Mouse (Mus musculus) kidney, embryonic 15.5 days (tissue): ENCODE measurements around the gene Tex13c1. TPM values are rescaled to one million over a fixed set of nuclear protein-coding genes. Genes with fewer than 3 reads are reported as not detected.

Experiments used
- ATAC-seq: fragments of 200-750 bp; cut with Nextera tagmentation; replicated peaks from 2 replicates; pipeline ENCODE4 v1.8.0; 2017; ENCODE audit warnings: moderate TSS enrichment; ENCODE audit not compliant: low FRiP score
- H3K27ac ChIP-seq: fragments of 300-500 bp; sonication (generic); 2 replicates; pipeline ENCODE4 v1.5.1; 2015; ENCODE audit warnings: mild to moderate bottlenecking, inconsistent platforms
- H3K27me3 ChIP-seq: fragments of 300-500 bp; sonication (generic); 2 replicates; pipeline ENCODE4 v1.6.1; 2015; ENCODE audit warnings: inconsistent platforms
- H3K36me3 ChIP-seq: fragments of 300-500 bp; sonication (generic); 2 replicates; pipeline ENCODE4 v1.6.1; 2015; ENCODE audit warnings: inconsistent platforms
- H3K4me1 ChIP-seq: fragments of 300-500 bp; sonication (generic); 2 replicates; pipeline ENCODE4 v1.6.1; 2015; ENCODE audit warnings: inconsistent platforms
- H3K4me2 ChIP-seq: fragments of 300-500 bp; sonication (generic); 2 replicates; pipeline ENCODE4 v1.6.1; 2015; ENCODE audit warnings: moderate library complexity, mild to moderate bottlenecking, inconsistent platforms
- H3K4me3 ChIP-seq: fragments of 300-500 bp; sonication (generic); replicated peaks from 2 replicates; pipeline ENCODE4 v1.5.1; 2015; ENCODE audit warnings: mild to moderate bottlenecking, inconsistent platforms
- H3K9ac ChIP-seq: fragments of 300-500 bp; sonication (generic); 2 replicates; pipeline ENCODE4 v1.6.1; 2015; ENCODE audit warnings: mild to moderate bottlenecking, inconsistent platforms
- H3K9me3 ChIP-seq: fragments of 300-500 bp; sonication (generic); replicated peaks from 2 replicates; pipeline ENCODE4 v1.6.1; 2016; ENCODE audit warnings: inconsistent platforms
- WGBS: fragments of 180-500 bp; shearing (Covaris S2); methylation state at CpG from one replicate; pipeline ENCODE4 v1.1.7; 2015; ENCODE audit warnings: mixed read lengths; 5-methylcytosine and 5-hydroxymethylcytosine counted together
- polyA plus RNA-seq: library from polyadenylated mRNA; unstranded; fragments of >200 nt; fragmentation: Nextera tagmentation; extraction: Ambion mirVana; gene quantifications from 2 replicates; pipeline ENCODE4 v1.2.1, GENCODE M21; 2015

The Tex13c1 gene
- polyA plus RNA-seq: not detected in 2 replicates

DNA sequence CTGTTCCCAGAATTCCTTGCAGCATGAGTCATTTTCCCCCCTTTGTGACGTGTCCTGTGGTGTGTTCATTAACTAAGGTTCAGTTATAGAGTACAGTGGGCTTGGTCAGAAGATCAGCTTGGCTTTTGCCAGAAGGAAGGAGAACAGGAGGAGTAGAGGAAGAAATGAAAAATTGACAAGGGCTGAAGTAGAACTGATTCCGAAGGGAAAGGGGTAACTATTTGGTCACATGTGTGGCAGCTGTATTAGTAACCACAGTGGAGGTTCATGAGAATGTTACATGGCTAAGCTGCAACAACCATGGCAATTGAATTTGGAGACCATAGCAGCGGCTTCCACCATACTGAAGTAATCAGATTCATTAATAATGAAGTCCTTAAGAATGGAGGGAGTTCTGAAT lies at the start of gene Tex13c1:
Gene Tex13c1 (plus strand): TSS at position 301 of the 400 bp plus-strand sequence.
- 77% methylated on average over 3 of the region's 3 CpGs for WGBS
- no peak within 1 kb of the TSS for H3K4me2 ChIP-seq
- no peak within 1 kb of the TSS for H3K27ac ChIP-seq
- no peak for ATAC-seq
- H3K27me3 ChIP-seq: no peaks in the 10 kb centered on the region
- no peaks in the 10 kb centered on the region for H3K36me3 ChIP-seq
- no peak within 1 kb of the TSS for H3K9ac ChIP-seq
- H3K9me3 ChIP-seq: no peaks in the 10 kb centered on the region
- no peak within 1 kb of the TSS for H3K4me3 ChIP-seq
- no peaks in the 10 kb centered on the region for H3K4me1 ChIP-seq

Other genes starting within 250 kb of the Tex13c1 start
- 0.74 and 0.75 TPM in 2 replicates for gene Tenm1, start 162.0 kb upstream of the Tex13c1 start, polyA plus RNA-seq